Mouse (Mus musculus): Measurements from ENCODE around the gene Rbms1.
A peak's percentile ranks its signal among the peaks of the same experiment; 100 is the strongest.

Gene Rbms1

DNA sequence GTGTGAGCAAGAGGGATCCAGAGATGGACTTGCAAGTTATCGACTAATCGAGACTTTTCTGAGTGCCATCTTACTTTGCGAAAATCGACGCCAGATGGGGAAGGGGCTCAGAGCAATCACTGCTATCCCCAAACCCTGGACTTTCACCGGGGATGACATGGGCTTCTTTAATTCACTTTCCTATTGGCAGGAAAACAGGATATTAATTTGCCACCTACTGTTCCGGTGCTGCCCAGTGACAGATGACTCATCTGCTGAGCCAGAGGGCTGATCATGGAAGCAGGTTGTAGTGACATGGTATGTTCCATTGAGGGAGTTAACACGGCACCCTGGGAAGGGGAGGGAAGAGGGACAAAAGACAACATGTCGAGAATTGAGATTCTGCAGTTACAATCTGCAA, 206.8 kb downstream of the Rbms1 start:
- DNase-seq (ENCODE audit: low spot score in 2 of 2), result no peak

DNA sequence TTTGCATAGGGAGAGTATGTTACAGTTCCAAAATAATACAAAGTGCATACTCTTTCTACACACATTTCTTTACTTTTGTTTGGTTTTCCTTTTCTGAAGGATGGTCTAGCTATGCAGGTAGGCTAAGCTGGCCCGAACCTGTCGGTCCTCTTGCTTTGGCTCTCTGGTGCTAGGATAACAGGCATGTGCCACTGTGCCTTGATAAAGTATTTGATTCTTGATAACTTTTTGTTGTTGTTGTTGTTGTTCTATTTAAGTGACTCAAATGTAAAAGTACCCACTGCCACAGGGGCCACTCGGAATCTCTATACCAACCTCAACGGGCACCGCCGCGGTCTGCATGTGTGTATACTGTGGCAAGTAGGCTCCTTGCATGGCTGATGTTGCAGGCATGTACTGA, 207.9 kb downstream of the Rbms1 start:
- no peak for DNase-seq (ENCODE audit: low spot score in 2 of 2)

DNA sequence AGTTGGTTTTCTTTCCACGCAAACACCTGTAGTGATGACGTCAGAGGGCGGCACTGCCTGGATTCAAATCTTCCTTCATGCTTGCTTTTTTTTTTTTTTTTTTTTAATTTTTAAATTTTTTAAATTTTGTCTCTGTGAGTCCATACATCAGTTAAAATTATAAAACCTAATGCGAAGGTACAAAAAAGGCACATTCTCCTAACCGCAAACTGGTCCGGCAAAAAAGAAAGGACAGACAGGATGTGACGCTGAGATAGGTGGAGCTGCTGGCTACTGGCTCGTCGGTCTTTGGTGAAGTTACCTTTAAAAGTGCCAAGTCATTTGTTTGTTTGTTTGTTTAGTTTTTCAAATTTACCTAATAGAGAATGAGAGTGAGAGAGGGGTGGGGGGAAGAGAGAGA, 211.7 kb downstream of the Rbms1 start:
- DNase-seq (ENCODE audit: low spot score in 2 of 2), result no peak

DNA sequence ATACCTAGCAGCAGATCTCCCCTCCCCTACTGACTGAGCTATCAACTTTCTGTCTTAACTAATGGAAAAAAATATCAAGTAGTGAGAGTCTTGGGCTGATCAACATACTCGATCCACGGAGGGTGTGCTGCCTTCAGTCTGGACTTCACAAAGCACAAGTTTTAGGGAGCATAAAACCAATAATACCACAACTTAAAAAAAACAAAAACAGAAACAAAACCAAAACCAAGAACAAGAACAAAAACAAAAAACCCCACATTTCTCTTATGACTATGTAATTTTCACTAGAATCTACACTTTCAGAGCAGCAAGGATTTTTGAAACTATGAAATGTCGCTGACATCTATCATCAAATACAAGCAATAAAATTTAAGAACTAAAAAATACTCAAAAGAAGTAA, 212.4 kb downstream of the Rbms1 start:
- DNase-seq (ENCODE audit: low spot score in 2 of 2), result no peak

DNA sequence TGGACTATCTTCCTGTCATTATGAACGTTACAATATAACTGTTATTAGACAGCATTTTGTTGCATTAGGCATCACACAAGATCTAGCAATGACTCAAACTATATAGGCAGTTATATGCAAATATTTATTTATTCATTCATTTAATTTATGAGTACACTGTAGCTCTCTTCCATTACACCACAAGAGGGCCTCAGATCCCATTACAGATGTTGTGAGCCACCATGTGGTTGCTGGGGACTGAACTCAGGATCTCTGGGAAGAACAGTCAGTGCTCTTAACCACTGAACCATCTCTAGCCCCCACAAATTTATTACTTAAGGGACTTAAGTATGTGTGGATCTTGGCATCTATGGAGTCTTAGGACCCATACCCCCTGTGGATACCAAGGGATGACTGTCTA, 214.4 kb downstream of the Rbms1 start:
- no peak for DNase-seq (ENCODE audit: low spot score in 2 of 2)

DNA sequence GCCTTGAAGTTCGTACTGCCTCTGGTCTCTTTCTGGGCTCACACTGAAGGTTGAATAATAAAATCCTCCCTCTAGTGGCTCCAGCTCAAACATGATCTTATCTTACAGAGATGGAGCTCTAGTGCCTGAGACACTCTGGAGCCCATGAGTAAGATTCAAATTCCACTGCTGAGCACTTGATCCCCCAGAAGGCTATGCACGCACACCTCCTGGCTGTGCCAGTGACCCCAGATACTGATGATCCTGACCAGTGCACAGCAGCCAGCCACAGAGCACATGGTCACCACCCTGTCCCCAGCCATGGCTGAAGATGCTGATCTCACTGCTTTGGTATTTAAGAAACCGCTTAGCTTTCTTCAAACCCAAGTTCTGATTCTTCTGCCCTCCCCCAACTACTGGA, 215.4 kb downstream of the Rbms1 start:
- DNase-seq (ENCODE audit: low spot score in 2 of 2), result no peak

DNA sequence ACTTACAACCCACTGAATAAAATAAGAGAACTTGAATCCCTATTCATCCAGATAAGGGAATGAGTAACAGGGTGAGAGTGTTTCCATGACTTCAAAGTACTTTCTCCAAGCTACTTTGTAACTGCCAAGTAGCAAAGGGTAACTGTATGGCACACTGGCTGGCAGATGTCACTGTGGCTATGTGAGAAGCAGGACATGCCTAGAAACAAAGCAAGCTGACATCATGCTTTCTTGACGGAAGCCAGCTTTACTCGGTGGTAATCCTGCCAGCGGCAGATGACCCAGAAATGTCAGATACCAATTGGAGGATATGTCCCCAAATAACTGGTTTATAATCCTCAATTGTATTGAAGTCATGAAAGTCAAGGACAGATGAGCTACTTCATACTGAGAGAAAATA, 218.3 kb downstream of the Rbms1 start:
- DNase-seq (ENCODE audit: low spot score in 2 of 2), result no peak

DNA sequence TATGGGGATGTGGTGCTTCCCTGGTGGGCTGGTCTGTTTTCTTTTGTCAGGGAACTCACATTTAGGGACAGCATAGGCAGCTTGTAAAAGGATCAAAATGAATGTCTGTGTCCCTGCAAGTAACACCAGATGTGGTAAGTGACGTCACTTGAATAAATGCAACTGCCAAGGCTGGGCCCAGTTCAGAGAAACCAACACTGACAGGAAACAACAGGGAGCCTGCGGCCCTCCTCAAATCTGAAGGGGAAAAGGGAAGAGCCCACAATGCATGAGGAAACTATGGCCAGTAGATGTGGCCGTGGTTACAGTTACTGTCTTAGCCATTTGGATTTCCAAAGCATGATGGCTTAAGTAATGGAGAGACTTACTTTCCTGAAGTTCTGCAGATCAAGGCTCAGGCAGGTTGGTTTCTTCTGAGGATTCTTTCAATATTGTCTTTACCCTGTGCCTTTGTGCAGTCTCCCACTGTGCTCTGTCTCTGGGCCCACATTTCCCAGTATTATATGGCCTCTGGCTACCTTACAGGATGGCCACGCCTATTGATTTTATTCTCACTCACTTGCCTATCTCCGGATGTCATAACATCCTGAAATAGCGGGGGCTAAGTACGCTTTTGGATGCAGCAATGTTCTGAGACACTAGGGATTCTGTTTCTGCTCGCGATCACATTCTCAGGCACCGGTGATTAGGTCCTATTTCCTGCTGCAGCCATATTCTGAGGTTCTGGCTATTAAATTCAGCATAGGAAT, 223.4 kb downstream of the Rbms1 start:
- no peak for DNase-seq (ENCODE audit: low spot score in 2 of 2)

DNA sequence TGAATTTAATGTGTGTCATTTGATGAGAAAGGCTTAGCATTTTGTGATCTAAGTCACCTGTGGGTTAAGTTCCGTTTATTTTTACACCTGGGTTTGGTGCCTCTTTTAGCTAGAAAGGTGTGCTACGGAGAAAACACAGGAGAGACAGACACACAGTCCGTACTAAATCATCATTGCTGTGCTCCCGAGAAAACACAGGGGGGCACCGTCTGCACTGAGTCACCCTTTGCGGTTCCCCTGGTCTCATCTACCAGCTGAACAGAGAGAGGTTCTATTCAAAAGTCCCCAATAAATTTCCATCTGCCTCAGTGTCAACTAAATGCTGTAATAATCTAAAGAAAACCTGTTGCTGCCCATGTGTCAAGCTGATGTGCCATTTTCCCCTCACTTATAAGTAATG, 232.1 kb downstream of the Rbms1 start:
- DNase-seq (ENCODE audit: low spot score in 2 of 2), result no peak

DNA sequence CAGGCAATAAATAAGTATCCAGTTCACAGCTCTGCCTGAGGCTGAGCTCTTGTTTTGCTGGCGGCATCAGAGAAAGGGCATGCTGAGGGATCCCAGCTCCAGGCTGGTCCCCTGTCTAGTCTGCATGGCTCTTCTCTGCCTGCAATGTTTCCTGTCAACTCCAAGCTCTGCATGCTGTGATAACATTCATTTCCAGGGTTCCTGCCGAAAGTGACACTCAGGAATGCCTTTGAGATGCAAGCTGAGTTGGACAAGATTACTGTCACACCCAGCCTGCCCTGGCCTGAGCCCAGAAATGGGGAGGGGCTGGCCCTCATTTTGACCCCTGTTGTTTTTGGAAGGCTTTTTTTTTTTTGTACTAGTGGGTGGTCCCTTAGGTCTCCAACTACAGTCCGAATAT, 233.0 kb downstream of the Rbms1 start:
- DNase-seq (ENCODE audit: low spot score in 2 of 2), result no peak

DNA sequence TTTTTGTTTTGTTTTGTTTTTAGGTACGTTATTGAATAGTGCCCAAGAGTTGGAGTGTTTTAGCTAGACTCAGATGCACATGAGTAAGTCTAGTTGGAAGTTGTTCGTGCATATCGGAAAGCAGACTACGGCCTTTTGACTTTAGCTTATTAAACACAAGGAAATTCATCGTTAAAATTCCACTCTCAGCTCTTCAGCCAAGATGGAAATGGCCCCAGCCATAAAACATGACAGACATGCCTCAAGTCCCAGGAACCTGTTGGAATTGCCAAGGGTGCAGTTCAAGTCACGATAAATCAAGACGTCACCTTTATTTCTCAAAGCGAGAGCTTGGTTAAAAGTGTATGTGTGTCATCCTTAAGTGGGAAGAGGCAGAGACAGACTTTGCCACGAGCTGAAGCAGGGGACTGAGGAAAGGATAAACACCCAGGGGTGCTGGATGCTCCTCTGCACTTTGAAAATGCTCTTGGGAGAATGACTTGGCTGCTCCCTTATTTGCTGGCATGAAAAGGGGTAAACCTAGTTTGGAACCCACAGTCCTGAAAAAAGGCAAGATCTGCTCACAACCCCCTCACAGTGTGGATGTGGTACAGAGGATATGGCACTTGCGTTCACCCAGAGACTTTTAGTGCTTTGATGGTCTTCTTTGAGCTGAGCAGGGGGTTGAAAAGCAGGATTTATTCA, 233.9 kb downstream of the Rbms1 start:
- DNase-seq (ENCODE audit: low spot score in 2 of 2), result no peak

DNA sequence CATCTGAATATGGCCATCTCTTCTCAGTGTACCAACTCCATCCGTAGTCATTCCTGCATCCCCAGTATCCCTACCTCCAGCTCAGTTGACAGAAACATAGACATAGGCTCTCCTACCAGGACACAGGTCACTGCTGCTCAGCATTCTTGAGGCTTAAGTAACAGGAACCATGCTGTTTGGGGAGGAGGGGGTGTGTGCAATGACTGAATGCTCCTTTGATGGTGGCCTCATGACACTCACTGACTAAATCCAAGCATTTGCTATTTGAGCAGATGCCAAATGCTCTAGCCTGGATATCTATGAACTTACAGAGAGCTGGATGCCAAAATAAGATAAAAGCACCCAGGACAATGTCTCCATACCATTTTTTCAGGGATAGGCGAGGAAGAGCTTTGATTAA, 238.3 kb downstream of the Rbms1 start:
- DNase-seq (ENCODE audit: low spot score in 2 of 2), result no peak

DNA sequence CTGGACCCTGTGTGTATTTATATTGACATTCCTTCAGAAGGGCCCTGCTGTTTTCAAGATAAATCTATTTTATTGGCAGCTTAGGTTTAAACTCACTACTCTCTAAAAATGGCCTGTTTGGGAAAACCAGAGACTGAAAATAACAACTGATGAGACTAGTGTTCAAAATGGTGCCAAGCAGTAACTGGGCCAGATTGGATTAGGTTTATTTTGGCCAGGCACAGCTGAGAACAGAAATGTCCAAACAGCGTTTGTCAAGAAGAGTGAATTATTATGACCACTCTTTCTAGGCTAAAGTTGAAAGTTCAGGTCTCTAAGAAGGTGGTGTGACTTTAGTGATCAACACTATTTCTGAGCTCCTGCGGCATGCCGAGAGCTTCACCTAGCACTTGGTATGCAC, 240.0 kb downstream of the Rbms1 start:
- no peak for DNase-seq (ENCODE audit: low spot score in 2 of 2)

DNA sequence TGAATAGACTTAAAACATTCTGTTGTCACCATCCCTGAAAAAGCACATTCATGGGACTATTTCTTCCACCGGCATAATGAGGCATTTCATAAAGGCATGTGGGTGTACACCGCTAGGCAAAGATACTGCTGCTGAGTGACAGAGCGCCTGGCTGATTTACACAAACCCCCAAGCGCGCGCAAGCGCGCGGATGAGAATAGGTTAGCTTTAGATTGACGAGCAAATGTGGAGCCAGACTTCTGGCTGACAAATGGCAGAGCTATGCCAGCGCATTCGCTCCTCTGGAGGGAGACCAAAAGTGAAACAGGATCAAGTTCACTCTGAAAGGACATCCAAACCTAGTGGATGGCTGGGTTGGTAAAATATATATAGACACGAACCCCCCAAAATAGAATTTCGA, 240.5 kb downstream of the Rbms1 start, which contains the start of gene Itgb6:
Gene Itgb6 (minus strand): TSS at position 130 of the 400 bp plus-strand sequence.
- peak; percentile 33 to 64 for DNase-seq (ENCODE audit: low spot score in 2 of 2)

DNA sequence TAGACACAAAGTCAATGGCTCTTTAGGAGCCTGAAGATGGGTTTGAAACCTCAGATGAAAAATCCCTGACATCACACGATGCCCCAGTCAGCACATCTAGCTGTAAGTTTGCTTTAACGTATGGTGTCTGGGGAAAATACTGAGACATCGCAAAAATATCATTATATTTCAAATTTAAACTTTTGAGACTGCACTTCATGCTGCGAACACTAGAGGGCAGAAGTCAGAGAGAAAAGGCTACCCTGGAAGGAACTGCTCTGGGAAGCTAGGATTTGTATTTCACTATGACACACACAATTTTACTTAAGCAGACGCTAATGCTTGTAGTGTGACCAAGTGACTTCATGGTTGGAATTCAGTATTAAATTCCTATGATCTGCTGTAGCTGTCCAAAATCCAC, 242.1 kb downstream of the Rbms1 start:
- peak in 1 of 2 experiments; percentile 35 for DNase-seq (ENCODE audit: low spot score in 2 of 2)

DNA sequence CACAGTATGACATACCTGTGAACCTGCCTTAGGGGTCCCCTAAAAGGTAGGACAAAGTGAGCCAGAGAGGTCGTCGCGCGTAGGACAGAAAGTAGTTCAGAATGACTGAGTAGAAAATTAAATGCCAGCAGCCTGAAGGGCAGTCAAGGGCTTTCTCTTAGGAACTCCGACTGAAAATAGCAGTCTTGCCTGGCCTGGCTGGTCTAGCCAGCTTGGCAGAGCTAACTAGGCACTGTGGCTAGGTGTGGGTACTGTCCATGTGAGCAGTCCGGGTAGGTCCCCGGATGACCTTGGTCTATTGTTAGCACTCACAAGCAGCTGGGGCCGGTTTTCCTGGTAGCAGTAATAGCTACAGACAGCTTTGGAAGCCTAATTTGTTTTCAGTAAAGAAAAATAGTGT, 242.8 kb downstream of the Rbms1 start:
- no peak for DNase-seq (ENCODE audit: low spot score in 2 of 2)

DNA sequence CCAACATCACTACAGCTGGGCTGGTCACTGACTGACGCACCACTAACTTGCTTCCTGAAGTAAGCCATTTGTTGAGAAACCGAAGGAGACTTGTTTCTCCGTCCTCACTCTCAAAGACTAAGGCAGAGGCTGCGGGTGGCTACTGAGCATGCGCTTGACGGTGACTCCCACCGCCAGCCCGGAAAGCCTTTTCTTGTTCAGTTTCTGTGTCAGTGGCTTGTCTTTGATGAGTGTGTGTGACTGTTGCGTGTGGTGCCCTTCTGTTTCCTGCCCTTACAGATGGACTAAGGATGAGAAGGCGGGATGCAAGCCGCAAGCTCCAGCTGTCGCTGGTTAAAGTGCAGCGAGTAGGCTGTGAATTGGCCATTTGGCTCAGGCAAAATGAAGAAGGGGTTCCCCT, 245.6 kb downstream of the Rbms1 start:
- peak; percentile 30 to 43 for DNase-seq (ENCODE audit: low spot score in 2 of 2)

DNA sequence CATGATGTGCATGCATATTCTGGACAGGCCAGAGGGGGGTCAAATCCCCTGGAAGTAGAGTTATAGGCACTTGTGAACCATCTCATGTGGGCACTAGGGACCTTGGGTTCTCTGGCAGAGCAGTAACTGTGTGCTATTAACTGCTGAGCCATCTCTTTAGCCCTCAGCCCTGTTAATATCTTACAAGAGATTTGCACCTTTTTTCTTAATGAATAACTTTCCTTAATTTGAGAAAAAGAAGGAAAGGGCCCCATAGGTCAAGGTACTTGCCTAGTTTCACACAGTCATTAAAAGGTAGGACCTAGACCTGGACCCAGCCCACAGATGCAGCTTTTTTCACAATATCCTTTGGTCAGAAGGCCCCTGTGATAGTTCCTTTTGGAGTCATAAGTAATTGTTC, 246.4 kb downstream of the Rbms1 start:
- no peak for DNase-seq (ENCODE audit: low spot score in 2 of 2)

DNA sequence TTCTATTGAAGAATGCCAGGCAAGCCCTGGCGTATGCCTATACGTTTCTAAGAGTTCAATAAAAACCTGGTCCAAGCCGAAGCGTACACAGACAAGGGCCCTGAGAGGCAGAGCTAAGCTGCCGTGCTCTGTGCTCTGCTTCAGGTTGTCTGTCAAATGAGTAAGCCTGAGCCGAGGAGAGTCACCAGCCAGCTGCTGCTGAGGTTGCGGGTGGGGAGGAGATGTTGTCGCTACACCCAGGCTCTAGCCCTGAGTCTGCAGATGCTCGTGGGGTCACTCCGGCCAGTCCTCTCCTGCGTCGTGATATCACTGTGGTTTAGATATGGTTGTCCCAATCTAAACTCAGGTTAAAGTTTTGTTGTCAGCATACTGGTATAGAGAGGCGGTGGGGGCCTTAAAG, 247.2 kb downstream of the Rbms1 start:
- no peak for DNase-seq (ENCODE audit: low spot score in 2 of 2)

DNA sequence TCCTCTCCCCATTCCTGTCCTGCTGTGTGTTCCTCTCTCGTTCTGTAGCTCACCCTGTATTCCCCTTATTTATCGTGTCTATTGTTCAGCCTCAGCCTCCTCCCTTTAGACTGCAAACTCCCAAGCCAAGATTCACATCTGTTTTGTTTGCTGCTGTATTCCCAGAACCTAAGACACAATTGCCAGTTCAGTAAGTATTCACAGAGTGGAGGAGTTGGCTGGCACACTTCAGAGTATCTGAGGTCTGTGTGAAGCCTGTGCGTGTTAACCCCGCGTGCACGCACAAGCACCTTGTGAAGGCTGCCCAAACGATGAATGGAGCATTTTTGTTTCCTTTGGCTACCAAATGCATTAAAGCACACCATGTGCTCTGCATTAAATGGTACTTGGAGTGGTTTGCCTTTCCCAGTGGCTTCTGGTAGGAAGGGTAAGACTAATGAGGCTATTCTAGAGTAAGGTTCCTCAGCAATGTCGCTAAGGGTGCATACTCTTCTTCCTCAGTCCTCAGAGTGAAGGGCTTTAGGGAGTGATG, 248.0 kb downstream of the Rbms1 start:
- DNase-seq (ENCODE audit: low spot score in 2 of 2), result no peak

DNA sequence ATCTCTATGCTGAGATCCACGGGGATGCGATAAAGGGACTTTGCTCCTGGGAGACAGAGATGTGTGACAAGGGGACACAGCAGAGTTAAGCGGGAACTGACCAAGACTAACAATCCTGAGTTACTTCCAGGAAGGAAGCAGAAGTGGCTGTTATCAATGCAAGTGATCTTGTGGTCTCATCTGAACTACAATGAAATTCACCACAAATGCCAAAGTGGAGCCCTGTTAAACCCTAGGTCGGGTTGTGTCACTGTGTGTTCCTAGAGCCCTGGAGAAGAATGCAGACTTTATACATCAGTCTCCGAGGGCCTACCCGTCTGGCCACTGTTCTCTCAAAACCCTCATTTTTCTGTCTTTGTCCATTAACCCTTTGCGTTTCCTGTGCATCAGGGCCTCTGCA, 248.5 kb downstream of the Rbms1 start:
- DNase-seq (ENCODE audit: low spot score in 2 of 2), result no peak

DNA sequence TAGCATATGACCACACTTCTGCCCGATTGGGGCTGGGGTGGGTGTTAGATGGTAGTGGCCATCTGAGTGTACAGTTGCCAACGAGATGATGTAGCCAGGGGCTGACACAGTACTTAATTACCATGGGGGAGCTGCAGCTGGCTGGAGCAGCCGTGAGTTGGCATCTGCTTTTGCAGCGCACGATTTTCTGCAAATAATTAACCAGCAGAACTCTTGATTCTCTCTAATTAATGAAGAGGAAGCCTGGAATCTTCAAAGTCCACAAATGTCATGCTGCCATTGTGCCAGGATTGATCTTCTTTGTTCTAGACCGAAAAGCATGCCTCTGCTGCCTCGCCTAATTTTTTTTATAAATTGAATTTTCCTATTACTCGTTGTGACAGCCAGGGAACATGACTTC, 249.1 kb downstream of the Rbms1 start:
- DNase-seq (ENCODE audit: low spot score in 2 of 2), result no peak

DNA sequence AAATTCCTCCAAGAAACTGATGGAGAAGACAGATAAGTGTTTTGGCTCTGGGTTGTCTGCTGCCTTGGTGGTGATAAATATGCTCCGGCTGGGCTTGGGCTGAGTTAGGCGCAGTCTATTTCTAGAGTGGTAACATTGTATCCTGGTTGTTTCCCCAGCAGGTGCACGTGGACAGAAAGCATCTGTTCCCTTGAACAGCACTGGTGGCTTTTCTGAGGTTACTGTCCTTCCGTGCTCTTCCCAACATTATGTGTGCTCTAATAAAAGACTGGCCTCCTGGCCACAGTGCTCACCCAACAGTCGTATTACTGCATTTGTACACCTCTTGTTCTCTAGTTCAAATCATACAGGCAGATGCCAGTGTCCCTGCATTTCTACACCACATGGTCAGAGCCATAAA, 250.1 kb downstream of the Rbms1 start:
- no peak for DNase-seq (ENCODE audit: low spot score in 2 of 2)
